Mouse (Mus musculus) bone marrow macrophage, adult 2 months (primary cell): Measurements from ENCODE around the gene Fam71f1.

Experiments used
- CTCF ChIP-seq: IDR thresholded peaks from 2 replicates; pipeline ENCODE4 v1.5.1; 2012; ENCODE audit warnings: low read depth, mild to moderate bottlenecking, low read length, moderate library complexity
- POLR2A ChIP-seq: IDR thresholded peaks from 2 replicates; pipeline ENCODE4 v1.6.1; 2012; ENCODE audit warnings: mild to moderate bottlenecking, low read depth, low read length, borderline replicate concordance

GRCm38 (mm10) chr6:29365277-29365676 lies 46.3 kb downstream of the Fam71f1 start:
- TF ChIP-seq CTCF (no peak), POLR2A (no peak)
